In genomic region chr5:108461082-108462065, GRCm38 (mm10) we compare ENCODE assay signal across 8 mouse cellular contexts. TPM values are rescaled to one million over a fixed set of nuclear protein-coding genes. Genes with fewer than 3 reads are reported as not detected.
DNase-seq lines count a peak whose midpoint lies in the region; ATAC-seq and TF ChIP-seq lines count a peak whose summit lies in the region.

TSS of gene Pcgf3 (plus strand) at chr5:108461232.

- H3K27me3 ChIP-seq in heart, embryonic 11.5 days (ENCODE audit: control insufficient read depth, insufficient read depth, low read length) = peaks cover 4% of the 10 kb centered on the region; the same call in 1 of the 2 replicates
- peaks cover 6% of the 10 kb centered on the region; the same call in 1 of the 2 replicates for H3K27me3 ChIP-seq in kidney, embryonic 16.5 days (ENCODE audit: insufficient read depth, low read length)
- no peaks in the 10 kb centered on the region for H3K27me3 ChIP-seq in liver, adult 2 months (ENCODE audit: control insufficient read depth, insufficient read depth, low read length)
- H3K27me3 ChIP-seq in myocyte (ENCODE audit: control insufficient read depth, insufficient read depth, insufficient read length) = no peaks in the 10 kb centered on the region
- H3K27me3 ChIP-seq in splenic B cell, adult 2 months (ENCODE audit: control insufficient read depth, insufficient read depth, low read length, poor library complexity, severe bottlenecking) = no peaks in the 10 kb centered on the region

- no peak for TF ChIP-seq POLR2A in bone marrow macrophage, adult 2 months (IDR thresholded peaks at IDR 0.05; ENCODE audit: borderline replicate concordance, low read depth, low read length)
- peak; percentile 72 for TF ChIP-seq POLR2A in embryonic fibroblast, embryonic 13.5 days (IDR thresholded peaks at IDR 0.05; ENCODE audit: low read depth, low read length)
- peak; percentile 73 for TF ChIP-seq POLR2A in liver, adult 2 months (IDR thresholded peaks at IDR 0.05; ENCODE audit: extremely low read depth, insufficient read depth, low read length)
- peak; percentile 73 for TF ChIP-seq POLR2A in myocyte (IDR thresholded peaks at IDR 0.05; ENCODE audit: insufficient read length, low read depth)

- ATAC-seq in heart, embryonic 11.5 days (replicated peaks; ENCODE audit: insufficient number of reproducible peaks, low FRiP score, low TSS enrichment) = peak; percentile 96
- ATAC-seq in kidney, embryonic 16.5 days (ENCODE audit: low FRiP score, low TSS enrichment) = peak; percentile 97

- WGBS in heart, embryonic 11.5 days (ENCODE audit: insufficient replicate concordance) = under 1% methylated on average over 50 of the region's 62 CpGs
- under 1% methylated on average over 47 of the region's 62 CpGs for WGBS in kidney, embryonic 16.5 days
- under 1% methylated on average over 57 of the region's 62 CpGs for WGBS in liver, adult 2 months

- H3K4me2 ChIP-seq in heart, embryonic 11.5 days = peak within 1 kb of the TSS; percentile 75
- H3K4me2 ChIP-seq in kidney, embryonic 16.5 days (replicated peaks; ENCODE audit: low read depth, low read length) = peak within 1 kb of the TSS; percentile 90
- H3K4me2 ChIP-seq in myocyte (ENCODE audit: low read depth) = peak within 1 kb of the TSS; percentile 99

- peaks cover 13% of the 10 kb centered on the region for H3K4me1 ChIP-seq in bone marrow macrophage, adult 2 months (ENCODE audit: control insufficient read depth, insufficient read depth, low read length)
- peaks cover 6% of the 10 kb centered on the region for H3K4me1 ChIP-seq in embryonic fibroblast, embryonic 13.5 days (ENCODE audit: control insufficient read depth, insufficient read depth, low read length)
- H3K4me1 ChIP-seq in heart, embryonic 11.5 days (ENCODE audit: control insufficient read depth, insufficient read depth, low read length) = peaks cover 36% of the 10 kb centered on the region
- peaks cover 29% of the 10 kb centered on the region for H3K4me1 ChIP-seq in kidney, embryonic 16.5 days (ENCODE audit: insufficient read depth, low read length)
- H3K4me1 ChIP-seq in liver, adult 2 months (ENCODE audit: control insufficient read depth, insufficient read depth, low read length) = peaks cover 17% of the 10 kb centered on the region

- peak; percentile 98 for DNase-seq in A20 (ENCODE audit: low read depth, low spot score)
- DNase-seq in liver, adult 2 months (ENCODE audit: extremely low read depth, low read depth, low spot score) = peak; percentile 87
- peak; percentile 98 for DNase-seq in splenic B cell, adult 2 months (ENCODE audit: low read depth, low spot score)

- H3K27ac ChIP-seq in bone marrow macrophage, adult 2 months (ENCODE audit: insufficient read depth, low read depth, low read length) = 0 out of 2 replicates have a peak within 1 kb of the TSS, but pooled peaks have one; percentile 11
- 0 out of 2 replicates have a peak within 1 kb of the TSS, but pooled peaks have one; percentile 4 for H3K27ac ChIP-seq in embryonic fibroblast, embryonic 13.5 days (ENCODE audit: insufficient read depth, low read length)
- H3K27ac ChIP-seq in heart, embryonic 11.5 days (ENCODE audit: low read depth, low read length) = peak within 1 kb of the TSS; percentile 89
- peak within 1 kb of the TSS; percentile 80 for H3K27ac ChIP-seq in kidney, embryonic 16.5 days (ENCODE audit: low read length)
- H3K27ac ChIP-seq in liver, adult 2 months (replicated peaks; ENCODE audit: insufficient read depth, low read depth, low read length) = peak within 1 kb of the TSS; percentile 80

- no peak for TF ChIP-seq CTCF in bone marrow macrophage, adult 2 months (IDR thresholded peaks at IDR 0.05; ENCODE audit: low read depth, low read length)
- no peak for TF ChIP-seq CTCF in embryonic fibroblast, embryonic 13.5 days (IDR thresholded peaks at IDR 0.05; ENCODE audit: borderline replicate concordance, insufficient read depth, low read length)
- TF ChIP-seq CTCF in liver, adult 2 months (IDR thresholded peaks at IDR 0.05; ENCODE audit: low read depth, low read length) = no peak

- H3K79me2 ChIP-seq in liver, adult 2 months (ENCODE audit: control insufficient read depth, insufficient read depth, low read length) = peaks cover 31% of the 10 kb centered on the region
- H3K79me2 ChIP-seq in myocyte (ENCODE audit: control insufficient read depth, insufficient read depth) = peaks cover 51% of the 10 kb centered on the region

- H3ac ChIP-seq in myocyte (ENCODE audit: control insufficient read depth, insufficient read length) = peak within 1 kb of the TSS; percentile 96

- H3K9me3 ChIP-seq in heart, embryonic 11.5 days (replicated peaks; ENCODE audit: control insufficient read depth, low read length) = no peaks in the 10 kb centered on the region
- no peaks in the 10 kb centered on the region for H3K9me3 ChIP-seq in kidney, embryonic 16.5 days (ENCODE audit: low read length)

- peak within 1 kb of the TSS; percentile 100 for H3K9ac ChIP-seq in heart, embryonic 11.5 days (ENCODE audit: low read depth, low read length)
- H3K9ac ChIP-seq in kidney, embryonic 16.5 days (replicated peaks; ENCODE audit: low read length) = peak within 1 kb of the TSS; percentile 99
- H3K9ac ChIP-seq in liver, adult 2 months (ENCODE audit: low read depth, low read length) = peak within 1 kb of the TSS; percentile 92

- peak within 1 kb of the TSS; percentile 95 for H3K4me3 ChIP-seq in bone marrow macrophage, adult 2 months (ENCODE audit: insufficient read depth, low read length)
- peak within 1 kb of the TSS; percentile 97 for H3K4me3 ChIP-seq in embryonic fibroblast, embryonic 13.5 days (ENCODE audit: insufficient read depth, low read length)
- peak within 1 kb of the TSS; percentile 93 for H3K4me3 ChIP-seq in heart, embryonic 11.5 days (ENCODE audit: low read depth, low read length)
- peak within 1 kb of the TSS; percentile 86 for H3K4me3 ChIP-seq in kidney, embryonic 16.5 days (ENCODE audit: low read length)
- peak within 1 kb of the TSS; percentile 99 for H3K4me3 ChIP-seq in liver, adult 2 months (ENCODE audit: insufficient read depth, low read depth, low read length)
- peak within 1 kb of the TSS; percentile 92 for H3K4me3 ChIP-seq in myocyte

- no peaks in the 10 kb centered on the region for H3K36me3 ChIP-seq in heart, embryonic 11.5 days (ENCODE audit: control insufficient read depth, insufficient read depth, low read length)
- no peaks in the 10 kb centered on the region for H3K36me3 ChIP-seq in kidney, embryonic 16.5 days (ENCODE audit: insufficient read depth, low read length)
- H3K36me3 ChIP-seq in liver, adult 2 months (ENCODE audit: control insufficient read depth, insufficient read depth, low read length) = no peaks in the 10 kb centered on the region
- no peaks in the 10 kb centered on the region for H3K36me3 ChIP-seq in myocyte (ENCODE audit: control insufficient read depth, insufficient read depth)
- H3K36me3 ChIP-seq in splenic B cell, adult 2 months (ENCODE audit: control insufficient read depth, insufficient read depth, low read length, poor library complexity, severe bottlenecking) = no peaks in the 10 kb centered on the region

TF ChIP-seq in myocyte, 11 proteins besides CTCF, POLR2A, EP300 and RAD21:
- TF ChIP-seq POLR2AphosphoS2 (IDR thresholded peaks at IDR 0.05; ENCODE audit: insufficient read length, low read depth) = peak; percentile 76
- no peak for TF ChIP-seq MYOD1 (IDR thresholded peaks at IDR 0.05; ENCODE audit: control insufficient read depth in 1 of 3, insufficient read length in 2 of 3, low read depth in 2 of 3)
- no peak for TF ChIP-seq E2F4 (IDR thresholded peaks at IDR 0.05; ENCODE audit: insufficient read depth)

RNA-seq across cellular contexts. Expression of gene Pcgf3, which starts in this region (rescaled TPM):
- polyA plus RNA-seq in bone marrow macrophage, adult 2 months (2012; ENCODE audit: insufficient read depth, insufficient read length, missing spikeins) = 16.9 and 23.9 TPM in 2 replicates
- 92.3 and 93.4 TPM in 2 replicates for polyA plus RNA-seq in embryonic fibroblast, embryonic 13.5 days (2011; ENCODE audit: insufficient read length, low read depth, missing spikeins)
- 24.4 and 24.6 TPM in 2 replicates for polyA plus RNA-seq in heart, embryonic 11.5 days (2014; fragmentation: Nextera tagmentation; extraction: Ambion mirVana)
- polyA plus RNA-seq in kidney, embryonic 16.5 days (2015; fragmentation: Nextera tagmentation; extraction: Ambion mirVana) = 18.0 and 21.9 TPM in 2 replicates
- 11.4 and 13.3 TPM in 2 replicates for total RNA-seq in liver, adult 2 months (2014; rRNA removed)
- 4.5 and 5.6 TPM in 2 replicates for polyA plus RNA-seq in liver, adult 2 months (2012; rRNA removed)
- 19.7 TPM for polyA plus RNA-seq in myocyte (2012; fragmentation: generic; extraction: Trizol)

Comparison
In these comparisons a context has a peak if more than half of its experiments do, and no peak if none do; other contexts are left out.
1. Peak in every context shown above with its lines: DNase-seq, ATAC-seq, H3K4me3 ChIP-seq and H3K27ac ChIP-seq.
2. H3K27ac ChIP-seq: peak in every context shown above with its lines; median percentile 89 in heart, embryonic 11.5 days; 80 in kidney, embryonic 16.5 days; 80 in liver, adult 2 months; 11 in bone marrow macrophage, adult 2 months; 4 in embryonic fibroblast, embryonic 13.5 days.